24 mouse cellular contexts compared by ENCODE assay signal in the genomic region with DNA sequence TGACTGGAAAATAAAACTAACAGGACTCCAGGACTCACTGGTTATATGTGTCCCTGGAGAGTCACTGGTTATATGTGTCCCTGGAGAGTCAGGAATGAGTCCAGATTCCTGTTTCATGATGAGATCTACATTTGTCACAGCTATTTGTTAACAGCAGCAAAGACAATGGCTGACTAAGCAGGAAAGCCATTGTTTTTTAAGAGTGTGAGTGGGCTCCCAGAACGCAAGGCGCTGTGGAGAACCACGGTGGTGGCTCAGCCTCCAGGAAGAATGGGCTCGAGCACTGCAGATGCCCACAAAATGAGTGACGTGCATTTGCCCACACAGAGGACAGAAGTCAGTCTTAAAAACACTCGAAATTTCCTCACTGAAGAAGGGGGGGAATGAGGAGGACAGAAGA. TPM values are rescaled to one million over a fixed set of nuclear protein-coding genes. Genes with fewer than 3 reads are reported as not detected.
DNase-seq lines count a peak whose midpoint lies in the region; ATAC-seq and TF ChIP-seq lines count a peak whose summit lies in the region.
"Had no signal": no experiment of that assay in that cellular context is flagged by ENCODE, and none has a peak within 500 bp of the region (broad histone marks: within the 10 kb centered on the region; RNA-seq: fewer than 3 reads in every experiment).

No protein-coding gene starts in this region.

- H3K9me3 ChIP-seq in heart, postnatal 0 days (replicated peaks; ENCODE audit: control insufficient read depth, low read length) = no peaks in the 10 kb centered on the region
- H3K9me3 ChIP-seq in lung, postnatal 0 days (ENCODE audit: low read length) = no peaks in the 10 kb centered on the region
- H3K9me3 ChIP-seq: embryonic facial prominence, embryonic 13.5 days; heart, embryonic 15.5 days; hindbrain, embryonic 12.5 days; kidney, embryonic 15.5 days; liver, embryonic 15.5 days had no signal

- H3K9ac ChIP-seq in heart, postnatal 0 days (replicated peaks; ENCODE audit: low read depth, low read length) = no peak overlapping the region
- no peak overlapping the region for H3K9ac ChIP-seq in lung, postnatal 0 days (replicated peaks; ENCODE audit: low read depth)
- H3K9ac ChIP-seq: embryonic facial prominence, embryonic 13.5 days; heart, embryonic 15.5 days; hindbrain, embryonic 12.5 days; kidney, embryonic 15.5 days; liver, embryonic 15.5 days had no signal

- ATAC-seq in heart, postnatal 0 days (ENCODE audit: insufficient read depth, low read depth) = peak; percentile 27
- peak; percentile 32; the same call in 1 of the 2 replicates for ATAC-seq in lung, postnatal 0 days
- 0 out of 2 replicates have a peak, but pooled peaks have one; percentile 9 for ATAC-seq in megakaryocyte progenitor cell, adult 5-6 weeks (replicated peaks; ENCODE audit: poor library complexity)
- ATAC-seq: forebrain, embryonic 14.5 days had no signal

- TF ChIP-seq EP300 in heart, postnatal 0 days (IDR thresholded peaks at IDR 0.05; ENCODE audit: low read depth) = no peak
- no peak for TF ChIP-seq EP300 in lung, postnatal 0 days (IDR thresholded peaks at IDR 0.05)

- H3K4me2 ChIP-seq in heart, postnatal 0 days (ENCODE audit: low read depth, low read length) = no peak overlapping the region
- no peak overlapping the region for H3K4me2 ChIP-seq in lung, postnatal 0 days (replicated peaks; ENCODE audit: low read depth, low read length)
- H3K4me2 ChIP-seq: embryonic facial prominence, embryonic 13.5 days; heart, embryonic 15.5 days; hindbrain, embryonic 12.5 days; kidney, embryonic 15.5 days; liver, embryonic 15.5 days; midbrain, embryonic 11.5 days had no signal

- H3K27me3 ChIP-seq in heart, postnatal 0 days (ENCODE audit: control insufficient read depth, insufficient read depth, low read length) = peaks cover 19% of the 10 kb centered on the region
- H3K27me3 ChIP-seq in lung, postnatal 0 days (replicated peaks; ENCODE audit: insufficient read depth, low read length) = no peaks in the 10 kb centered on the region
- H3K27me3 ChIP-seq: CH12.LX; embryonic facial prominence, embryonic 13.5 days; hindbrain, embryonic 12.5 days; liver, embryonic 15.5 days had no signal

- H3K36me3 ChIP-seq in heart, postnatal 0 days (replicated peaks; ENCODE audit: control insufficient read depth, insufficient read depth, low read length) = no peaks in the 10 kb centered on the region
- H3K36me3 ChIP-seq in lung, postnatal 0 days (ENCODE audit: insufficient read depth, low read length) = no peaks in the 10 kb centered on the region
- H3K36me3 ChIP-seq: embryonic facial prominence, embryonic 13.5 days; heart, embryonic 15.5 days; hindbrain, embryonic 12.5 days; kidney, embryonic 15.5 days; liver, embryonic 15.5 days had no signal

- no peaks in the 10 kb centered on the region for H3K4me1 ChIP-seq in heart, postnatal 0 days (ENCODE audit: control insufficient read depth, insufficient read depth)
- H3K4me1 ChIP-seq in lung, postnatal 0 days (ENCODE audit: insufficient read depth, low read depth, low read length) = no peaks in the 10 kb centered on the region
- H3K4me1 ChIP-seq: embryonic facial prominence, embryonic 13.5 days; heart, embryonic 15.5 days; hindbrain, embryonic 12.5 days; kidney, embryonic 15.5 days; liver, embryonic 15.5 days had no signal

- no peak overlapping the region for H3K4me3 ChIP-seq in heart, postnatal 0 days (ENCODE audit: low read depth, low read length)
- H3K4me3 ChIP-seq in lung, postnatal 0 days (ENCODE audit: low read depth, low read length) = no peak overlapping the region
- H3K4me3 ChIP-seq: embryonic facial prominence, embryonic 13.5 days; heart, embryonic 15.5 days; hindbrain, embryonic 12.5 days; kidney, embryonic 15.5 days; liver, embryonic 15.5 days had no signal

- TF ChIP-seq CTCF in heart, postnatal 0 days (IDR thresholded peaks at IDR 0.05; ENCODE audit: low read depth) = no peak
- no peak for TF ChIP-seq CTCF in lung, postnatal 0 days (IDR thresholded peaks at IDR 0.05)

- peak; percentile 10 for DNase-seq in adrenal gland, adult 2 months
- no peak for DNase-seq in adrenal gland, adult 18-20 months (ENCODE audit: low spot score in 2 of 2)
- DNase-seq in heart, postnatal 0 days (ENCODE audit: low spot score) = no peak
- no peak for DNase-seq in heart, postnatal 10 days
- DNase-seq in lung, postnatal 0 days (ENCODE audit: low spot score) = peak; percentile 14
- no peak for DNase-seq in lung, postnatal 36 days
- no peak for DNase-seq in liver
- DNase-seq: adrenal gland, adult 8-10 months; cerebellum, adult 11 months; cerebellum, postnatal 10 days; gastrocnemius, postnatal 36 days; layer of hippocampus, postnatal 36 days; lung, postnatal 14 days; right cerebral cortex, postnatal 25 days; thymus, adult 2 months had no signal

- intact Hi-C loops in heart, postnatal 10 days (cut with DNase I) = no loop called here

- 62% methylated on average over 6 of the region's 6 CpGs for WGBS in heart, postnatal 0 days
- WGBS in lung, postnatal 0 days = 56% methylated on average over 6 of the region's 6 CpGs

- no peak overlapping the region for H3K27ac ChIP-seq in heart, postnatal 0 days (ENCODE audit: low read depth)
- no peak overlapping the region for H3K27ac ChIP-seq in lung, postnatal 0 days (ENCODE audit: low read length)
- H3K27ac ChIP-seq: embryonic facial prominence, embryonic 13.5 days; heart, embryonic 15.5 days; hindbrain, embryonic 12.5 days; kidney, embryonic 15.5 days; liver, embryonic 15.5 days had no signal

RNA-seq across cellular contexts. Expression of gene Ogt, which starts 19.5 kb away (rescaled TPM):
- total RNA-seq in adrenal gland, adult 2 months (2021) = 100 to 1,000 TPM; 124 to 159 TPM
- polyA plus RNA-seq in adrenal gland, adult 2 months (2012; rRNA removed) = 28.2 and 36.5 TPM in 2 replicates
- total RNA-seq in adrenal gland, adult 18-20 months (2021) = 100 to 1,000 TPM; 113 to 171 TPM
- total RNA-seq in heart, postnatal 0 days (2014; rRNA removed; ENCODE audit: low replicate concordance) = 78.6 and 108 TPM in 2 replicates
- 46.2 and 49.6 TPM in 2 replicates for polyA plus RNA-seq in heart, postnatal 0 days (2015; fragmentation: Nextera tagmentation; extraction: Ambion mirVana)
- total RNA-seq in heart, postnatal 10 days (2021) = 10 to 100 TPM; 81.7 to 89.5 TPM
- polyA plus RNA-seq in lung, postnatal 0 days (2015; fragmentation: Nextera tagmentation; extraction: Ambion mirVana) = 76.6 and 88.2 TPM in 2 replicates
- total RNA-seq in megakaryocyte progenitor cell, adult 5-6 weeks (2015) = 85.2 and 148 TPM in 2 replicates
- 53.9 and 80.9 TPM in 2 replicates for total RNA-seq in megakaryocyte progenitor cell, adult 5-6 weeks (2017)

Comparison
In these comparisons a context has a peak if more than half of its experiments do, and no peak if none do; other contexts are left out.
1. DNase-seq: peak in adrenal gland, adult 2 months (single experiment) and lung, postnatal 0 days (single experiment); none in adrenal gland, adult 18-20 months (0 of 2), heart, postnatal 0 days (single experiment), heart, postnatal 10 days (0 of 2), lung, postnatal 36 days (single experiment) and liver (single experiment).
2. Peak in every context shown above with its lines, with median percentiles within 50 percentile points of each other: ATAC-seq.